Mouse (Mus musculus) skeletal muscle tissue, adult 2 months (tissue): ENCODE data around the gene Zik1.

Experiments used
- DNase-seq: peaks from one replicate; pipeline ENCODE4 v3.0.0-alpha.2; 2012; ENCODE audit warnings: low read depth, low spot score

The Zik1 gene

DNA sequence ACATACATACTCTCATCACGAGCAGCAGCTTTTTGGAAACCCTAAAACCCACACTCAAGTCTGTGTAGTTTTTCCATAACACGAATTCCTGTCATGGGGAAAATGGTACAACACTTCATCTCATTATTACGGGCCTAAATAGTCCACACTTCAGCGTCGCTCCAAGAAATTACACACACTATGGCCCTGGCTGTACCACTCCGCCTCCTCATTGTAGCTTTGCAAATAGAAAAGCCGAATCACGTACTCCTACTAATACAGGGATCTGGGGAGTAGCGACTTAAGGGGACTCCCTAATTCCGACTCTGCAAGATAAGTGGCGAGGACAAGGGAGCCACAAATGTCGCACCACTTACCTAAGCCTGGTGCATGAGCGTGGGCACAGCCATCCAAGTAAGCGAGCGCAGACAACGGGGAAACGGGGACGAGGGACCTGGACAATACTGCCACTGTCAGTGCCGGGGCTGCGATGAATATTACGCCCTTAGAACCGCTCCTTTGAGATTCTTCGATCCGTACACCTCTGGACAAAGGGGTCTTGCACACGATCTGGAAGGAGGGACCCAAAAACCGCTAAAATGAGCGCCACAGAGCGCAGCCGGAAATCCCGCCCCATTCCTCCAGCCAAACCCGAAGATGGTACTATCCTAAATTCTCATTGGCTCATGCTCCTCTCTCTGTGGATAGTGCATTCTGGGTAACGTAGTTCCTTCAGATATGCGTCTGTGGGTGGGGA lies at the start of gene Zik1:
Gene Zik1, minus strand, starts transcription at position 609 of the 736 bp plus-strand sequence.
- peak; percentile 18 for DNase-seq

DNA sequence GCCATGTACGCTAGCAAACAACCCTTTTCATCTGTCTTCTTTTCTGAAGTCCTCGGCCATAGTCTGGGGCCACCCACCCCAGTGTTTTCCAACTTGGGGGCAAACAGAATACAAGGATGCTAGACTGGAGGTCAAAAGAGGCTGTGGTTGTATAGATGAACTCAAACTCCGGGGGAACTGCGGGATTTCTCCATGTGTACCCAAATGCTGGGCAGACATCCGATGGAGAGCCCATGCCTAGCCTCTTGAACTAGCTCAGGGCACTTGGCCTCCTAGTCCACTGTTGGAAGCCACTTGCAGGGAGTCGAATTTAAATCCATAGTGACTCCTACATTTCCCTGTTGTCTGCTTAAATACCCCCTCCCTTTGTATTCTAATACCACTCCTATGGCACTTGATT lies 384 bp upstream of the Zik1 start:
- DNase-seq, result no peak

DNA sequence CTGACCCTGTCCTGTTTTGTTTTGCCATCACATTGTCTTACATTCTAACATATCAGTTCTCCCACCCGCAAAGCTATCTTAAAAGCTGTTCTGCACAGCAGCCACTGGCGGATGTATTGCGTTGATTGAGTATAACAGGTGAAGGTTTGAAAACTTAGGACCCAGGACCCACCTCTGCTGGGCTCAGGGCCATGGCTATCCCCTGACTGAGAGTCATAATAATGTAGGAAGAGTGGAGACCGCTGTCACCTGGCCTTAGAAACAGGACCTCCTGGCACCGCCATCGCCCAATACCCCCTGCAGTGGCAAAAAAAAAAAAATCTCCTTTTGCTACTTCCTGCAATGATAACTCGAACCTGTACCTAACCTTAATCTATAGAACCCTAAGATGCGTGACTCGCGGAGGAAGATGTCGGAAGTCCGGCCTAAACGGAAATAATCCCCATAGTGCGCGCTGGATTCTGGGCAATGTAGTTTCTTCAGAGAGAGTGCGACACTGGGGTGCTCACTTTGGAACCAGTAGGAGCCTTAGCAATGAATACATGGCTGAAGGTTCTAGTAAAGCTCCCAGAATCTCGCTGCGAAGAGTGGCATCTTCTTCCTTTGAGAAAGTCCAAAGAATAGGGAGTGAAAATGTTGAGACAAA lies 14.5 kb downstream of the Zik1 start:
- no peak for DNase-seq

DNA sequence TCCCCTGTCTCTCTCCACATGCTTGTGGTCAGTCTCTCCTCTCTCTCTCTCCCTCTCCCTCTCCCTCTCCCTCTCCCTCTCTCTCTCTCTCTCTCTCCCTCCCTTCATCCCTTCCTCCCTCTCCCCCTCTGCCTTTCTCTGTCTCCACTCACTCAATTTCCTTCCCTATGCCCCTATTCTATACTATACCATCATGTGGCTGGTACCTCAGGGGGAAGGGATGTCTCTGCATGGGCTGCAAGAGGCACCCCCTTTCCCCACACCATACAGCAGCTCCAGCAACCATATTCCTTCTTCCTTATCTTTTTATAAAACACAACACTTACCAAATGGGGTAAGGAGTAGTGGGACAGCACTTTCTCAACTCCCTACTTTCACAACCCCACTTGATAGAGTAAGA lies 15.4 kb downstream of the Zik1 start:
- no peak for DNase-seq

DNA sequence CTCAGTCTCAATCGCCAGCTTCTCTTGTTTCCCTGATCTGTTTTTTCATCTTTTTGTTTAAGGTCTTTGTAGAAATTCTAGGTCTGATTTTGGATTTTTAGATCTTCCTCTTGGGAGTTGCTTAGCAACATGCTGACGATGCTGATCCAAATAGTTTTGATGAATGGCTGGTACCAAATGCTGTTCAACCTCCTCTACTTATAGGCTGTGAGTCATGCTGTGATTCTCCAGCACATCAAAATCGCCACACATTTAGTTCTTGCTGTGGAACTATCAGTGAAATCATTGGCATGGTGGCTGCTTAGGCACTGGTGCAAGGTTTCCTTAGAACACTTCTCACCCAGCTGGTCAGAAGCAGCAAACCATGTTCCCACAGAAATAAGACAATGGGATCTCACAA lies 37.0 kb downstream of the Zik1 start:
- no peak for DNase-seq

DNA sequence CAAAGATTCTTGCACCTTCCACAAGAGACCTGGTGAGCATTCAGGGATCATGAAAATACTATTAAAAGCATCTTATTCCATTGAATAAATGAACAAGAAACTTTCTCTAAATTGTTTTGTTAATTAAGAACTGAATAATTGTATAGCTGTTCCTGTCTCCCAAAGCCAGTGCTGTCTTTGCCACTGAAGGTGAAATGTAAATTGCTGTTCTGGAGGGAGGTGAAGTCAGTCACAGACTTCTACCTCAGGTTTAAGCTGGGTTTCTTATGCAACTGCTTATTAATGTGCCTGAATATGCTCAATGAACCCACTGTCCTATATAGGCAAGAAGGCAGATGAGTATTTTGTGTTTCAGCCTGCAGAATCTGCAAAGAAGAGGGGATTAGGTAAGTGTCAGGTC lies 52.2 kb downstream of the Zik1 start, which contains the start of gene Vmn1r67:
Gene Vmn1r67, plus strand, starts transcription at position 301 of the 400 bp plus-strand sequence.
- no peak for DNase-seq
